Mouse (Mus musculus) bone marrow, adult 2 months (tissue): ENCODE results near the gene Nkx3-2. TPM values are rescaled to one million over a fixed set of nuclear protein-coding genes. Genes with fewer than 3 reads are reported as not detected.

Source experiments
- H3K27ac ChIP-seq: fragments of 200-500 bp; 2 replicates; pipeline ENCODE4 v1.5.1; 2012; ENCODE audit warnings: low read depth, mild to moderate bottlenecking, control low read depth, inconsistent platforms, low read length; ENCODE audit not compliant: control insufficient read depth, poor library complexity, insufficient read depth
- H3K4me1 ChIP-seq: fragments of 200-500 bp; 2 replicates; pipeline ENCODE4 v1.6.1; 2011; ENCODE audit warnings: low read length; ENCODE audit not compliant: control insufficient read depth, insufficient read depth
- H3K4me3 ChIP-seq: fragments of 200-500 bp; replicated peaks from 2 replicates; pipeline ENCODE3; 2011; ENCODE audit warnings: mild to moderate bottlenecking, low read depth, low read length, control low read depth; ENCODE audit not compliant: control insufficient read depth
- CTCF ChIP-seq: fragments of 200-500 bp; IDR thresholded peaks from 2 replicates; pipeline ENCODE4 v1.5.1; 2011; ENCODE audit warnings: low read length, control low read depth; ENCODE audit not compliant: control insufficient read depth, insufficient read depth
- POLR2A ChIP-seq: fragments of 200-500 bp; IDR thresholded peaks from 2 replicates; pipeline ENCODE4 v1.6.1; 2011; ENCODE audit warnings: low read depth, mild to moderate bottlenecking, control low read depth, low read length, borderline replicate concordance; ENCODE audit not compliant: control insufficient read depth
- WGBS: fragments of 180-500 bp; shearing (Covaris S2); methylation state at CpG from one replicate; pipeline ENCODE4 v1.1.7; 2018; 5-methylcytosine and 5-hydroxymethylcytosine counted together
- polyA plus RNA-seq: library from polyadenylated mRNA; stranded (reverse); fragments of >200 nt; gene quantifications from 2 replicates; pipeline ENCODE4 v1.2.4, GENCODE M21; 2011; ENCODE audit warnings: low replicate concordance; ENCODE audit not compliant: missing spikeins, insufficient read depth, insufficient read length

Gene Nkx3-2
- polyA plus RNA-seq, 1 experiment = not detected

DNA sequence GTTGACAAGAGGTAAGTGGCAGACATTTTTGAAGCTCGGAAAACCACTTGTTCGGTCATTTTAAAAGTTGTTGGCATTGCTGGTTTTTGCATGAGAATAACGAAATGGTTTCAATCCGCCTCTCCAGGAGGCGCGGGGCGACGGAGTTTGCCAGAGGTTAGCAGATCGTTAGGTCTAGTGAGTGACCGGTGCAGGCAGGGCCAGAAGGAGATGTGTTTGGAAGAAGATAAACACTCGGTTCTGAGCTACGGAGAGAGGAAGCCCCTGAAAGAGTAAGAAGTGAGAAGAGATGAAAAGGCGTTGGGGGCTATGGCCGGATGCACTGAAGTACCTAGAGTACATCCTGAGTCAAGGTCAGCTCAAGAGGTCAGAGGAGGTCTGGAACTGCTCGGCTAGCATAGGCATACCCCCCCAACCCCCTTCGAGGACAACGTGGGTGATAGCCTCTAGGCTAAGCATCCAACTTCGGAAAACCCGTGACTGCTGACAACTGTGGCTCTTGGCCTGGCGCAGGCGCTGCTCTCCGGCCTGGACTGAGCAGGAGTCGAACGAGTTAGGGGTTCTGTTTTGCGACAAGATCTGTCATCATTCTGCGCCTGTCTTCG lies 2.2 kb upstream of the Nkx3-2 start:
- no peak overlapping the region for H3K27ac ChIP-seq
- no peaks in the 10 kb centered on the region for H3K4me1 ChIP-seq
- no peak for TF ChIP-seq POLR2A
- TF ChIP-seq CTCF = no peak
- H3K4me3 ChIP-seq = no peak overlapping the region
- 6% methylated on average over 27 of the region's 27 CpGs for WGBS

DNA sequence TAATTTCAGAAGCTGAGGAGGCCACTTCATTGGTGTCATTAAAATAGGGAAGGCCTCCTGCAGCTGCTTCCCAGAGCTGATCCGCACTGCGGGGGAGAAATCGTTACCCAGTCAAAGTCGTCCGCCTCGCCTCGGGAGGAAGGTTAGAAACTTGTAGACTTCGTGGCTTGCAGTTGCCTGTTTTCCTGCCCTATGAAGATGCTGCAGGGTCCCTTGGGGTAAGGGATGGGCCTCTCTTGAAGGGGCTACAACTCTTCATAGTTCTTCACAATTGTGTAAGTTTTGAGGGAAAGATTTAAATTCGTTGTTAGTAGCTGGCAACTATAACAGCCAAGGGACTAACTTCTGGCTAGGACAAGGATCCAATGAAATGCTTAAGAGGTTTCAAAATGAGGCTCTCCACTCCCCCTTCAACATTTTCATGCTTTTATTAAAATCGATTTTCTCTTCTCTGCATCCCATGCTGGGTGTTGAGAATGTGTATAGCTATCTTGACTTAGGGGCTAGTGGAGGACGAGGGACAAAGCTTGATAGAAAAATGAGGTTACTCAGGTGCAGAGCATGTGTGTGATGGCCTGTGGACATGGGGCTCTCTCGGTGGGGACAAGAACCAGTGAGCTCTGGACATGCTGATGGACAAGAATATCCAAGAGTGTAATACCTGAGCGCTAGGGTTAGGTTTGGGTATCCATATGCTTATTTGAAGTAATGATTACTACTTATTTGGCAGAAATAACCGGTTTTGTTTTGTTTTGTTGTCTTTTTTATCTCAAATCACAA lies 1.5 kb upstream of the Nkx3-2 start:
- no peak for TF ChIP-seq POLR2A
- no peak for TF ChIP-seq CTCF
- Histone ChIP-seq H3K4me1 (no peaks in the 10 kb centered on the region), H3K4me3 (no peak overlapping the region), H3K27ac (no peak overlapping the region)
- 9% methylated on average over 14 of the region's 14 CpGs for WGBS

DNA sequence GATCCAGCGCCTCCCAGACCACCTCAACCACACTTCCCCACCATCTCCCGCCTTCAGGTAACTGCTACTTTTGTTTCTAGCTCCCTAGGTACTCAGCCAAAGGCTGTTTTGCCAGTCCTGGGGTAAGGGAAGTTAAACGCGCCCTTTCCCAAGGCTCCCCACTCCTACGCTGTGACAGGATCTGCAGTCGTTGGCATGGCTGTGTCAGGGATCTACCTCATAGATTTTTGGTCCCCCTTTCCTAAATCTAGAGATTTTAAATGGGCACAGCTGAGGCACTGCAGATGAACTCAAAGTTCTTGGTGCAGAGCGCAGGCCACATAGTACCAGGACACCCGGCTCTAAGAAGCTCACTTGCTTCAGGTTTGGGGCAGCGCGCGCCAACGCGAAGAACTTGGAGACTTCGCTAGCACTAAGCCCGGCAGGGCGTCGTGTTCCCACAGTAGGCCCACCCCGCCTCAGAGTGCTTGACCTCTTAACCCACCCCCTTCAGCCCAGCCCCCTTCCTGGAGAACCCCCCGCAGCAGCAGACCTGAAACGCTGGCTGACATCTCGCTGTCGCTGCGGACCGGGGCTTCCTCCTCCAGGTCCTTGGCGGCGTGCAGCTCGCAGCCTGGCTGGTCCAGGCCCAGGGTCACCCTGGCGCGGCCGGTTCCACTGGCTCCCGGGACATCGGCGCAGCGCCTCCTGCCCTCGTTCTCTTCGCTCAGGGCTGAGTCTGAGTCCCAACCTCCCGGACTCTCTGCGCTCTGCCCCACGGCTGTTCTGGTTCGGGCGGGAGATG lies 1.2 kb downstream of the Nkx3-2 start:
- H3K27ac ChIP-seq = no peak overlapping the region; the same call in 1 of the 2 replicates
- H3K4me1 ChIP-seq = no peaks in the 10 kb centered on the region
- H3K4me3 ChIP-seq = no peak overlapping the region
- 3% methylated on average over 41 of the region's 41 CpGs for WGBS
- TF ChIP-seq POLR2A (no peak; the same call in 1 of the 2 replicates), CTCF (no peak)

DNA sequence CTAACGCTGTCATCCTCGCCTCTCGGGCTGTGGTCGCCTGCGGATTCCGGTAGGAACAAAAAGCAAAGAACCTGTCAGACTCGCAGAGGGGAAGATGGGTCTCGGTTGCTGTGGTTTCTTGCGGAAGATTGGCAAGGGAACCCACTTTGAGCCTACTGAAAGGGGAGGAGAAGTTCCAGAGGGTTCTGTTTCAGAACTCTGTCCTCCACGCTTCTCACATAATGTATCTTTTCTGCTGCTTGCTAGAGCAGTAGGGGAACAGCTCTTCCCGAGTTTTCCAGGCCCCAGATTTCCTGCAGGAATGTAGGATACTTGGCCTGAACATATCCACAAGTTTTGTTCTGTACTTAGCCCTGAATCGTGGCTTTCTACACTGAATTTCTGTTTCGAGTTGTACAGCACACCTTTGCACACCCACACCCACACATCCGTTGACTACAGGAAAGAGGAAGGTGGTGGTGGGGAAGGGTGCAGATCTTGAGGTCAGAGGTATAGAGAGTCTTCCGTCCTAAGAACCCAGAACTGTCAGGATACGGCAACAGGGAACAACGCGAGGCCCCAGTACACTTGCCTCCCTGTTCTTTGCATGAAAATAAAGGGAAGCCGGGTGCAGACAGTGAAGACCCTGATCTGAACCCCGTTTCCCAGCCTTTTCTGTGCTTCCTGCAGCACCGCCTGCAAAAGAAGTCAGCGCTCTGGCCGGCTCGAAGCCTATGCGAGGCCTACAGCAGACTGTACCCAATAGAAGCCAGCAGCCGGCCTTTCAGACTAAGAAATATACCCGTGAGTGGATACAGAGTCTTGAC lies 2.0 kb downstream of the Nkx3-2 start:
- no peak for TF ChIP-seq CTCF
- TF ChIP-seq POLR2A = no peak
- Histone ChIP-seq H3K4me3 (no peak overlapping the region), H3K27ac (no peak overlapping the region), H3K4me1 (no peaks in the 10 kb centered on the region)
- 2% methylated on average over 27 of the region's 27 CpGs for WGBS

DNA sequence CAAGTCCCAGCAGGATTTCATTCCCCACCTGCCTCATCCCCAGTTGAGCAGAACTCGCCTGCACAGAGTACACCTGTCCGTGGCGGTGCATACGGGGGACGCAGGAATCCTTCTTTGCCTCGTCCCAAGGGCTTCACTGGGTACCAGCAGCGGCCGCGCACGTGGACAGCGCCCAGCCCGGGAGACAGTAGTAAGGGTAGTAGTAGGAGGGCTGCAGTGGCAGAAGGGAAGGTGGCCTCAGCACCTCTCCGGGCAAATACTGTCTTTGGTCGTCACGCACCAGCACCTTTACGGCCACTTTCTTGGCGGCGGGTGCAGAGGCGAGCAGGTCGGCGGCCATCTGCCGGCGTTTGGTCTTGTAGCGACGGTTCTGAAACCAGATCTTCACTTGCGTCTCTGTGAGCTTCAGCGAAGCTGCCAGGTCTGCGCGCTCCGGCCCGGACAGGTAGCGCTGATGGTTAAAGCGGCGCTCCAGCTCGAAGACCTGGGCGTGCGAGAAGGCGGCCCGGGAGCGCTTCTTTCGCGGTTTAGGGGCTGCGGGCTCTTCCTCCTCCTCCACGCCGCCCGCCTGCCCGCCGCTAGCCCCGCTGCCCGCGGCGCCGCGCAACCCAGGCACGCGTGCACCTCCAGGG lies 2.7 kb downstream of the Nkx3-2 start:
- Histone ChIP-seq H3K4me3 (no peak overlapping the region), H3K27ac (no peak overlapping the region), H3K4me1 (no peaks in the 10 kb centered on the region)
- TF ChIP-seq CTCF (no peak), POLR2A (no peak)
- 2% methylated on average over 56 of the region's 56 CpGs for WGBS

DNA sequence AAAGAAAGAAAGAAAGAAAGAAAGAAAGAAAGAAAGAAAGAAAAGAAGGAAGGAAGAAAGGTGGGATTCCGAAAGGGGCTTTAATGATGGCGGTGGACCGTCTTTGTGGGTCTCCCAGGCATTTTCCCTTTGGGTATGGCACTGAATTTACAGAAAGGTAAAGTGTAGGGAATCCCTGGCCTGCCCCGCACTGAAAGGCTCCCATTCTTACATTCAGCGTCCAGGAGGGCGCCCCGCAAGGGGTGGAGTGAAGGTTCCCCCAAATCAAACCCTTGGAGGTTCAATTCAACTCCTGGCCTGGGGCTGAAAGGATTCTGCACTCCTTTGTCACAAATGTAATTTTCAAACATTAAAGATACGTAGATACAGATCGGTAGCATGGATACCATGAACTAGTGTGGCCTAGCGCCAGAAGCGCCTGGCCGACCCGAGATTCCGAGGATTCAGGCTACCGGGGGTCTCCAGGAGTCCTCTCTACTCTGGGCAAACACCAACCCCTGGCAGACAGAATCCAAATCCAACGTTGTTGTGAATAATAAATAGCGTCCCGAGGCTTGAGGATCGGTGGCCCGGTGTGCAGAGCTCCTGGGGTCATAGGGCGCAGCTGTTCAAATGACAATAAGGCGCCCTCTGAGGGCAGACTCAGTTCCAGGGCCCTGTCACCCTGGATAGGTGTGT lies 3.3 kb downstream of the Nkx3-2 start:
- no peak overlapping the region for H3K27ac ChIP-seq
- 14% methylated on average over 22 of the region's 22 CpGs for WGBS
- no peak overlapping the region for H3K4me3 ChIP-seq
- TF ChIP-seq POLR2A (no peak), CTCF (no peak)
- H3K4me1 ChIP-seq = no peaks in the 10 kb centered on the region

DNA sequence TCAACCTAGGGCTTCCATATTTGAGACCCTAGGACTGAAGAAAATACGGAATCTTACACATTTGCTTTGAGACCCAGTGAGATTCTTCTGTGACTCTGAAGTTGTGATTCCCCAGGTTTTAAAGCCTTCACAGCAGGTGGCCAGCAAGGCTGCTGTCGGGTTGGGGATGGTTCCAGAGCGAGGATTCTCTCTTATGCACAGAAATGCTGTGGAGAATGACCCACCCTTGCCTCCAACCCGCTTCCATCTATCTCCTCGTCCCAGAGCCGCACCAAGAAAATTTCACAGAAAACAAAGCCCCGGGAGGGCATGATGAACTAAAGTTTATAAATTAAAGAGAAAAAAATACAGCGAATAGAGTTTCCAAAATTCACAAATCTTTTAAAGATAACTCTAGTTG lies 4.2 kb downstream of the Nkx3-2 start:
- Histone ChIP-seq H3K4me1 (no peaks in the 10 kb centered on the region), H3K4me3 (no peak overlapping the region), H3K27ac (no peak overlapping the region)
- WGBS = 12% methylated on average over 8 of the region's 8 CpGs
- no peak for TF ChIP-seq POLR2A
- no peak for TF ChIP-seq CTCF
